Mouse (Mus musculus): ENCODE measurements at regions not wholly inside any gene's neighbourhood (a gene's known extent, or its start where the extent isn't known, plus 50 kb on each side); places are given as distances from the start of the nearest gene placed in this dataset.

DNA sequence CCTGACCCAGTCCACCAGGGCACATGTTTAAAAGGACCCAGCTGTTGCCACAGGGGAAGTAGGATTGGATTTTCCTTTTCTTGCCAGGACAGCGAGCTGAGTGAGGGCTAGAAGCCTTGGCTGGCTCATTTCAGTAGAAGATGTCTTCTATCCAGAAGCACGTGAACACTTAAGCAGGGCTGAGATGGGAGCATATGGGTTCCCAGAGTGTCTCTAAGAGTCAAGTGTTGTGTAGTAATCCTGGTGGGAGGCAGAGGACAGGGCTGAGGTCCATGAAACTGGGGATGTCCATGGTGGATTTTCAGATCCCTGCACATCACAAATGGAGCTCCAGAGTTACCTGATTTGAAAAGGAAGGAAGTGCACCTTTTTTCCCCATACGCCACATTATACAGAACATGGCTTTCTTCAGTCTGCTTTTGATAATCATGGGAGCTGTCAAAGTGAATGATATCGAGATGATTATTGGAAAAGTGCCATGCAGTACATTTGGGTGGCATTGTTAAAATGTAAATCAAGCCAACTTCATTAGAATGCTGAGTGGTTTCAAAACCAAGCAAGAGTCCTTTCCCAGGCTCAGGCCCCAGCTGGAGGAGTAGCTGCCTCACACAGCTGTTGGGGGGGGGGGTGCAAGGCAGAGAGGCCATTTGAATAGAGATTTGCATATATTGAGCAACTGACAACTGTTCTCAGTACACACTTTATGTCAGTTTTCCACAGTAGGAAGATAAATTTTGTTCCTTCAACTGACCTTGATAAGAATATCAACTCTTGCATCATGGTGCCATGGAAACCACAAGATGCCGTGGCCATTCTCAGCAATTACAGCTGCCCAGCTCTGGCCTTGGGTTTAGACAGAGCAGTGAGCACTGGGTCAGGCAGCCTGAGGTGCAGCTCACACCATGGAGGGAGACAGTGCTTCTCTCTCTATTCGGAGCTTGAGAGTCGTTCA is 81.7 kb downstream of the Slc35b3 start:
- DNase-seq (ENCODE audit: extremely low spot score in 1 of 2, low spot score in 1 of 2), result peak in 1 of 2 experiments; percentile 30

DNA sequence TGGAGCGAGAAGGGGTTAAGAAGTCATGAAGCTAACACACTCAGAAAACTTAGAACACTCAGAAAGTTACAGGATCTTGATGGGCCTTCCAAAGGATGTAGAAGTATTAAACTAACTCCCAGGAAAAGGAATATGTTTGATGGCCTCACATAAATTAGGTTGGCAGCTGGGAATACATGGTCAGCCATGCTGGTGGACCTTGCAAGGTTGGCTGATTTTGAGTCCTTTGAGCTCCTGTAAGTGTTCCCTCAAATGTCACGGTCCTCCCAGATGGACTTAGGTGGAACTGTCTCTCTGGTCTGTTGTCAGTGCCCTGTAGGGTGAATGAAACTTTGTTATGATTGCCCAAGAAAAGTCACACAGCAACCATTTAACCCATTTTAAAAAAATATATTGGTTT is 84.8 kb downstream of the Slc35b3 start:
- no peak for DNase-seq (ENCODE audit: extremely low spot score in 1 of 2, low spot score in 1 of 2)

GRCm38 (mm10) chr13:38864002-38864401 is 96.7 kb downstream of the Slc35b3 start:
- no peak for DNase-seq (ENCODE audit: extremely low spot score in 1 of 2, low spot score in 1 of 2)

DNA sequence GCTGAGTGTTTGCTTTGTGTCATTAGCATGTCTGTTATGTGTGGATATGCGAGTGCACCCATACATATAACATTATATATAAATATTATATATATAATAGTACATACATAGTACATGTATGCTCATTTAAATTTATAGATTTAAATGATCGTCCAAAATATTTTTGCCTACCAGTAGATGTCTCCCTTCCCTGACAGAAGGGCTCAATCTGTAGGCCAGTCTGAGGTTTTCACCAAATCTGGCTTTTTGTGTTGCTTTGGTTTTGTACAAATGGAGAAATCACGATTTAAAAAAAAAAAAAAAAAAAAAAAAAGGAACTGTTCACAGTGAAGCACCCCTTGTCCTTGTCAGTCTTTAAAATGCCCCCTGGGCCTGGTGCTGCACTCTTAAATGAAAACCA is 104.9 kb downstream of the Slc35b3 start:
- DNase-seq (ENCODE audit: extremely low spot score in 1 of 2, low spot score in 1 of 2), result peak in 1 of 2 experiments; percentile 28

DNA sequence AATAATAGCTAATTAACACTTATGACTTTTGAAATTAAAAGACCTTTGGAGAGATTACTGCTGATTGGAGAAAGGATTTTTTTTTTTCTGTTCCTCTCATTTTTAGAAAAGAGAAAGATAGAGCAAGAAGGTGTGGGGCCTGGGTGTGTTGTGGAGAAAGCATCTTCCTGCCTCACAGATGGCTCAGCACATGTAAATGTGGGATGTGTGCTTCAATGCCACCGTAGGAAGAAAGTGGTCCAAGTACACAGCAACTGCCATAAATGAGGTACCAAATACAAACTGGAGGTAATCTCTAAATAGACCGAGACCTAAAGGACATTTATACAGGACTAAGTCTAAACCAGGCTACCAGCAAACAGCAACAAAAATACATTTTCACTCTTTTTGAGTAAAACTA is 105.7 kb downstream of the Slc35b3 start:
- peak in 1 of 2 experiments; percentile 9 for DNase-seq (ENCODE audit: extremely low spot score in 1 of 2, low spot score in 1 of 2)

GRCm38 (mm10) chr13:38852868-38853267 is 107.8 kb downstream of the Slc35b3 start:
- peak in 1 of 2 experiments; percentile 15 for DNase-seq (ENCODE audit: extremely low spot score in 1 of 2, low spot score in 1 of 2)

GRCm38 (mm10) chr13:38851820-38852219 is 108.9 kb downstream of the Slc35b3 start:
- DNase-seq (ENCODE audit: extremely low spot score in 1 of 2, low spot score in 1 of 2), result no peak

- DNase-seq (ENCODE audit: extremely low spot score in 1 of 2, low spot score in 1 of 2), result no peak
Observed at GRCm38 (mm10) chr13:38838231-38838630, 122.4 kb downstream of the Slc35b3 start.

- DNase-seq (ENCODE audit: extremely low spot score in 1 of 2, low spot score in 1 of 2), result no peak
Observed at GRCm38 (mm10) chr13:38825649-38826048, 135.0 kb downstream of the Slc35b3 start.

DNA sequence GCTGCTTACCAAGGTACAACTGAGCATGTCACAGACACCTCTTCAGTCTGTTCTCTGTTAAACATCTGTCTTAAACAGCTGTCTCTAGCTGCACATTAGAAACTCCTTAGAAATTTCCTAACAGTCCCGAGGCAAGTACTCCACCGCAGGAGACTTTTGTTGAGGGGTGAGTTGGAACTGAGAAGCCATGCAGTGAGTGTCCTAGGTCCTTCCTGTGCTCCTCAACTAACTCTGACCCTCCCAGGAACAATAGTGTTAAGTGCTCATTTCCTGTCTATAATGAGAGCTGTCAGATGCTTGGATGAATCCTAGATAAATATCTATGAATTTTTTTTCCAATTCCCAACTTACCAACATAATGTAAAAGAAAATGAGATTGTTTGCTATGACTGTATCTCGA is 141.1 kb downstream of the Slc35b3 start:
- DNase-seq (ENCODE audit: extremely low spot score in 1 of 2, low spot score in 1 of 2), result no peak

- peak; percentile 17 to 59 for DNase-seq (ENCODE audit: extremely low spot score in 1 of 2, low spot score in 1 of 2)
Observed at GRCm38 (mm10) chr13:38818781-38819180, 141.9 kb downstream of the Slc35b3 start.

DNA sequence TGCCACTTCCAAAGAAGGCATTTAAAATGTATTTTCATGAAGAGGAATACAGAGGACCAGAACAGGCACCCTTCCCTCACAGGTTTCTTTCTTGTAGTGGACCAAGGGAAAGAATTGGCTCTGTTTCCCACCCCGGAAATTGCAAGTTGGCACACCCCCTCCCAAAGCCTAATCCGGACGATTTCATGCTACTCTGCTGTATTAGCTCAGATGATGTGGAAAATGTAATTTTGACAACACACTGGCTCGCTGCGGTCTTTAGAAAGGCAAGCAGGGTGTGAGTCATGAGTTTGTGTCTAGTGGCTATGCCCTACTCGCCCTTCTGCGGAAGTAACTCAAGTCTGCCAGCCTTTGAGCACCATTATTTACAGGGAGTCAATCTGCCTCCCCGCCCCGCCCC is 144.4 kb downstream of the Slc35b3 start:
- DNase-seq (ENCODE audit: extremely low spot score in 1 of 2, low spot score in 1 of 2), result no peak

GRCm38 (mm10) chr13:38815002-38815707 is 145.5 kb downstream of the Slc35b3 start:
- no peak for DNase-seq (ENCODE audit: extremely low spot score in 1 of 2, low spot score in 1 of 2)

GRCm38 (mm10) chr13:38798514-38798913 is 139.7 kb upstream of the Eef1e1 start:
- no peak for DNase-seq (ENCODE audit: extremely low spot score in 1 of 2, low spot score in 1 of 2)

GRCm38 (mm10) chr13:38793456-38793855 is 134.6 kb upstream of the Eef1e1 start:
- no peak for DNase-seq (ENCODE audit: extremely low spot score in 1 of 2, low spot score in 1 of 2)

GRCm38 (mm10) chr13:38780630-38781010 is 121.8 kb upstream of the Eef1e1 start:
- no peak for DNase-seq (ENCODE audit: extremely low spot score in 1 of 2, low spot score in 1 of 2)

GRCm38 (mm10) chr13:38779984-38780629 is 121.2 kb upstream of the Eef1e1 start:
- no peak for DNase-seq (ENCODE audit: extremely low spot score in 1 of 2, low spot score in 1 of 2)

DNA sequence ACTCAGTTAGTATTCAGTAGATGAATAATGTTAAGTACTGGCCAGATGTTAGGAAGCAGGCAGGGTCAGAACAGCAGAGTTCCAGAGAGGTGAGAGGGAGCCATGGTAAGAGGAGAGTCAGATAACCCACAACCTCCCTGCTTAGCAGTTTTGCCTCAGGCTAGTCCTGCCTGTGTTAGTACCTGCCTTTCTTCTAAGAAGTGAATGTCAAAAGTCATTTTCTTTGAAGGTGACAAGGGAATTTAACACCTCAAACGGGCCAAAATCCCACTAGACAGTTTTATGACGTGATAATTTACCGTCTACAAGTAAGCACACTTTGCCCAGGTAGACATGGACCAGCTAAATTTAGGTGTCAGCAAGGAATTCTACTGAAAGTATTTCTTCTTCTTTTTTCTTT is 117.7 kb upstream of the Eef1e1 start:
- DNase-seq (ENCODE audit: extremely low spot score in 1 of 2, low spot score in 1 of 2), result no peak

GRCm38 (mm10) chr13:38772996-38773395 is 114.1 kb upstream of the Eef1e1 start:
- no peak for DNase-seq (ENCODE audit: extremely low spot score in 1 of 2, low spot score in 1 of 2)

- no peak for DNase-seq (ENCODE audit: extremely low spot score in 1 of 2, low spot score in 1 of 2)
Observed at GRCm38 (mm10) chr13:38766133-38766532, 107.3 kb upstream of the Eef1e1 start.

- no peak for DNase-seq (ENCODE audit: extremely low spot score in 1 of 2, low spot score in 1 of 2)
Observed at GRCm38 (mm10) chr13:38760261-38760660, 101.4 kb upstream of the Eef1e1 start.
